Mouse (Mus musculus): ENCODE measurements at regions not wholly inside any gene's neighbourhood (a gene's known extent, or its start where the extent isn't known, plus 50 kb on each side); places are given as distances from the start of the nearest gene placed in this dataset.

DNA sequence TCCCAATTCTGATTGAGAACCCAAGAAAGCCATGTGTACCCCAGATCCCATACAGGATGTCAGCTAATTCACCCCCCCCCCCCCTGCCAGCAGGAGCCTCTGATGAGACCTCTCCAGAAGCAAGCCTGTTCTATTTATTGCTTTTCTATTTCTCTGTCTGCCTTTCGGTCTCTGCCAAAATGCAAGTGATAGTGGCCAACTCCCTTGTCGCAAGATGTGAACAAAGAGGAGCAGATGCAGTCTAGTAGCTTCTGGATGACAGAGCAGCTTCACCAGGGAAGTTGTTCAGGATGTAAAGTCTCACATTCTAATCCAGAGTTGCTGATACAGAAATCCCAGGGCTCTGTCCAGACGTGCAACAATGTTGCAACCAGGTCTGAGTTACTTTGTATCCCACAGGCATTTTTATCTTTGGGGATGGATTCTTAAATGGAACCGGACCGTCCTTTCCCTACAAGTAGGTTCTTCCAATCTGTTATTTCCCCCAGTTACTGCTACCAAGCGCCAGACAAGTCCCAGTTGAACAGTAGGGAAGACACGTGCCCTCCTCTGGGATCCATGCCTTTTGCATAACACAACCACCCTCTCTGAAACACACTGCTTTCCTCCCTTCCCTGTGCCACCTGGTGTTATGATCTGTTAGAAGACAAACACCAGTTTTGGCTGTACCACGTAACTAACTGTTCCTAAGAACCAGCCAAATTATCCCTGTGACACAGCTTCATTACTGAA is 78.9 kb upstream of the Dapk1 start:
- no peak for DNase-seq
- Histone ChIP-seq H3K4me1 (ENCODE audit: control insufficient read depth, insufficient read depth, low read length) (peaks cover 3% of the 10 kb centered on the region; the same call in 1 of the 2 replicates), H3K27ac (ENCODE audit: insufficient read depth, low read length) (no peak overlapping the region), H3K4me3 (replicated peaks; ENCODE audit: insufficient read depth, low read depth, low read length) (no peak overlapping the region), H3K27me3 (ENCODE audit: control insufficient read depth, insufficient read depth, low read length) (no peaks in the 10 kb centered on the region)
- 10% methylated on average over 8 of the region's 8 CpGs for WGBS
- TF ChIP-seq CTCF (IDR thresholded peaks at IDR 0.05; ENCODE audit: borderline replicate concordance, insufficient read depth, low read depth, low read length) (no peak), POLR2A (IDR thresholded peaks at IDR 0.05; ENCODE audit: borderline replicate concordance, insufficient read depth, low read length) (no peak)

DNA sequence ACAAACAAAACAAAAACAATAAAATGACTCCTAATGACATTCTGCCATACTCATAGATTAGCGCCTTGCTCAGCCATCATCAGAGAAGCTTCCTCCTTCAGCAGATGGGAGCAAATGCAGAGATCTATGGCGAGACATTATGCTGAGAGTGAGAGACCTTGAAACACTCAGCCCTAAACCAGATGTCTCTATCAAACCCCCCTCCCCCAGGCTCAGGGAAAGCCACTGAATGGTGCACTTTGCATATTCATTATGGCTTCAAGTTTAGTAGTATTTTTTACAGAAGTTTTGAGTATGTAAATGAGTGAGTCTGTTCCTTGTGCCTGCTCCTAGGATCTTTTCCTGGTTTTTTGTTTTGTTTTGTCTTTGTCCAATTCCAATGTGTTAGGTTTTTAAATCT is 73.9 kb upstream of the Dapk1 start:
- Histone ChIP-seq H3K4me1 (ENCODE audit: control insufficient read depth, insufficient read depth, low read length) (peaks cover 3% of the 10 kb centered on the region), H3K4me3 (replicated peaks; ENCODE audit: insufficient read depth, low read depth, low read length) (no peak overlapping the region), H3K27ac (ENCODE audit: insufficient read depth, low read length) (no peak overlapping the region), H3K27me3 (ENCODE audit: control insufficient read depth, insufficient read depth, low read length) (no peaks in the 10 kb centered on the region)
- no peak for TF ChIP-seq POLR2A (IDR thresholded peaks at IDR 0.05; ENCODE audit: borderline replicate concordance, insufficient read depth, low read length)
- DNase-seq = no peak
- 95% methylated on average over 2 of the region's 2 CpGs for WGBS

DNA sequence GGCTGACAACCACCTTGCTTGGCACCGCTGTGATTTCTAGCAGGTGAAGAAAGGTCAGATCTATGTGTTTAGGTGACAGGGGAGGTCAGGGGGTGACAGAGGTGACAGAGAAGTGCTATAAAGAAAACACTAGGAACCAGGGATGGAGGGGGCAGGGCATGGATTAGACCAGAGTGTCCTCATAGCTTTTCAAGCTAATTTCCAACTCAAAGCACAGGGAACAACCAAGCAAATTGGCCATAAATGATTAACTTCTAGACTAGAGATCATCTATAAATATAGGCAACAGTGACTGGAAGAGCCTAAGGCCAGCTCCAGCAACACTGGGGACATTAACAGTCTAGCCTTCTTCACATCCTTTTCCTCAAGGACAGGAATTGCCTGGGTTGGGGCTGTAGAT is 72.9 kb upstream of the Dapk1 start:
- TF ChIP-seq CTCF (IDR thresholded peaks at IDR 0.05; ENCODE audit: borderline replicate concordance, insufficient read depth, low read depth, low read length) = no peak
- TF ChIP-seq POLR2A (IDR thresholded peaks at IDR 0.05; ENCODE audit: borderline replicate concordance, insufficient read depth, low read length) = no peak
- Histone ChIP-seq H3K4me1 (ENCODE audit: control insufficient read depth, insufficient read depth, low read length) (no peaks in the 10 kb centered on the region; the same call in 1 of the 2 replicates), H3K27me3 (ENCODE audit: control insufficient read depth, insufficient read depth, low read length) (no peaks in the 10 kb centered on the region), H3K4me3 (replicated peaks; ENCODE audit: insufficient read depth, low read depth, low read length) (no peak overlapping the region), H3K27ac (ENCODE audit: insufficient read depth, low read length) (no peak overlapping the region)
- DNase-seq = no peak
- 100% methylated on average over 1 of the region's 1 CpGs for WGBS

DNA sequence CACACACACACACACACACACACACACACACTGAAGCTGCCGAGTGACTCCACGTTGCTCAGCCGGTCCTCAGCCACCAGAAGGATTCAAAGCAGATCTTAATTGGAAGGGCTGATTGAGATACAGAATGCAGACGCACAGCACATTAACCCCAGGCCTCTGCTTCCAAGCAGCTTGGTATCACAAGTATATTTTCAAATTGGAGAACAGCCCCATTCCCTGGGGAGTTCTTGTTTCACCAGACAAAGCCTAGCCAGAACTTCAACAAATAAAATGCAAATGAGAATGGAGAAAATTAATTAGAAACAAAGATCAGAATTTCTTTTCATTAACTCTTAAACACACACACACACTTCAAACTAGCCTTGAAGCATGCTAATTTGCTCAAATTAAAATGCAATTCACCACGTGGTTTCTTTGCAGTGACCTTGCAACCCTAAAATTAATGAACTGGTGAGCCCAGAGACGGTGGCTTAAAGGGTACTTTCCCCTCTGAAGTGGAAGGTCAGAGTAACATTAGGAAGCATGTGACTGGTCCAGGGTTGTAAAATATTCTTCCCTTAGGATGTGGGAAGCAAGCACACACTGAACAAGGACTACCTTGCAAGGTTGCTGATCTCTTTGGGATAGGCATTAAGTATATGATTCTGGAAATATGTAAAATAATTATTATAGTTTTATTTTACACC is 72.2 kb upstream of the Dapk1 start:
- Histone ChIP-seq H3K27ac (ENCODE audit: insufficient read depth, low read length) (no peak overlapping the region), H3K27me3 (ENCODE audit: control insufficient read depth, insufficient read depth, low read length) (no peaks in the 10 kb centered on the region), H3K4me3 (replicated peaks; ENCODE audit: insufficient read depth, low read depth, low read length) (no peak overlapping the region), H3K4me1 (ENCODE audit: control insufficient read depth, insufficient read depth, low read length) (no peaks in the 10 kb centered on the region; the same call in 1 of the 2 replicates)
- 25% methylated on average over 6 of the region's 6 CpGs for WGBS
- TF ChIP-seq CTCF (IDR thresholded peaks at IDR 0.05; ENCODE audit: borderline replicate concordance, insufficient read depth, low read depth, low read length) (no peak), POLR2A (IDR thresholded peaks at IDR 0.05; ENCODE audit: borderline replicate concordance, insufficient read depth, low read length) (no peak)
- no peak for DNase-seq

DNA sequence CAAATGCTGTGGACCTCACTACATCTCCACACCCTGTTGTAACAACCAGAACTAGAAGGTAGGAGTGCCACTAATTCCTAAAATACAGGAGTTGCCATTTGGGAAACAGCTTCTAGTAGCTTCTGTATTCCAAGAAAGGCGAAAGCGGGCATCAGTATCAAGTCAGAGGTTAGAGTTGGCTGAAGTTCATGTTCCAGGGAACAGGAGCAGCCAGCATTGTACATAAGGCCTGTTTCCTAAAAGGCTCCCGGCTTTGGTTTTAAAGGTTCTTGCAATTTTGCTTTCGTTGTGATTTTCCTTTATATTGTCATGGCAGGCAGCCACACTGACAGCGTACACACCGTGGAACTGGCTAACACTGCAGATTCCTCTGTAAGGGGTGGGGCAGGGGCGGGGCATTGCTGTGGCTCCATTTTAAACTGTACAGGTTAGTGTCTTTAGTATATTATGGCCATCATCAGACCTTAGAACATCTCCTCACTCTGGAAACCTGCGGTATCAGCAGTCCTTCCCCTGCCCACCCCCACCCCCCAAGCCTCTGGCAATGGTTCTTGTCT is 67.8 kb upstream of the Dapk1 start:
- Histone ChIP-seq H3K4me3 (replicated peaks; ENCODE audit: insufficient read depth, low read depth, low read length) (no peak overlapping the region), H3K27me3 (ENCODE audit: control insufficient read depth, insufficient read depth, low read length) (no peaks in the 10 kb centered on the region), H3K27ac (ENCODE audit: insufficient read depth, low read length) (no peak overlapping the region), H3K4me1 (ENCODE audit: control insufficient read depth, insufficient read depth, low read length) (no peaks in the 10 kb centered on the region; the same call in 1 of the 2 replicates)
- WGBS = 62% methylated on average over 8 of the region's 8 CpGs
- DNase-seq = no peak
- TF ChIP-seq POLR2A (IDR thresholded peaks at IDR 0.05; ENCODE audit: borderline replicate concordance, insufficient read depth, low read length) = no peak
- TF ChIP-seq CTCF (IDR thresholded peaks at IDR 0.05; ENCODE audit: borderline replicate concordance, insufficient read depth, low read depth, low read length) = no peak

DNA sequence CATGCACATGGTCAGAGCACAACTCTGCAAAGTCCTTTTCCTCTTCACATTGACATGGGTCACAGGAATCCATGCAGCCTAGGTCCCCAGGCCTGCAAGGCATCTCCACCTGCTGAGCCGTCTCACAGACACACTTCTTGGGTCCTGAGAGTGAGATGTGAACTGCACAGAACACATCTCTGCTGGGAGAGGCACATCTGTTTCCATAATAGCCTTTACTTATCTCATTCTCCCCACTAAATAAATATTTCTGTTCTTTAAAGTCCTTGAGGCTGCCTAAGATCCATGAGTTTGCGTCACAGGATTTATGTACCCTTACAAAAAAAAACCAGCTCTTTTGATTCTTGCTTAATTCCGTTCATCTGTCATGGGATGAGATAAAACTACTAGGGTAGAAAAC is 67.2 kb upstream of the Dapk1 start:
- Histone ChIP-seq H3K27ac (ENCODE audit: insufficient read depth, low read length) (no peak overlapping the region), H3K27me3 (ENCODE audit: control insufficient read depth, insufficient read depth, low read length) (no peaks in the 10 kb centered on the region), H3K4me3 (replicated peaks; ENCODE audit: insufficient read depth, low read depth, low read length) (no peak overlapping the region), H3K4me1 (ENCODE audit: control insufficient read depth, insufficient read depth, low read length) (no peaks in the 10 kb centered on the region)
- TF ChIP-seq POLR2A (IDR thresholded peaks at IDR 0.05; ENCODE audit: borderline replicate concordance, insufficient read depth, low read length) (no peak), CTCF (IDR thresholded peaks at IDR 0.05; ENCODE audit: borderline replicate concordance, insufficient read depth, low read depth, low read length) (no peak)
- WGBS = 79% methylated on average over 3 of the region's 3 CpGs
- DNase-seq = no peak

DNA sequence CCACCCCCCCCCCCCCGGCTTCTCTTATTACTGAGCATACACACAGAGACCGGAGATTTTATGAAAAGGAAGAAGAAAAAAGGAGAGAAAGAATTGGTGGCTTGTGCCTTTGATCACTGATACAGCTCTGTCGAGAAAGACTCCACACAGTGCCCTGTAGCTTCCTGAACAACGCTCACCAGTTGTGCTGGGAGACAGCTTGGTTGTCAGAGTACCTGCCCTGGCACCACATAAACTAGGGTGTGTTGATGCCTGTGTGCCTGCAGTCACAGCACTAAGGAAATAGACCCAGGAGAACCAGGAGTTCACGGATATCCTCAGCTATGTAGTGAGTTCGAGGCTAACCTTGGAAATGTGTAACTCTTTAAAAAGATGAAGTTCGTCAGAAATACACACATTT is 66.7 kb upstream of the Dapk1 start:
- Histone ChIP-seq H3K27ac (ENCODE audit: insufficient read depth, low read length) (no peak overlapping the region), H3K27me3 (ENCODE audit: control insufficient read depth, insufficient read depth, low read length) (no peaks in the 10 kb centered on the region), H3K4me3 (replicated peaks; ENCODE audit: insufficient read depth, low read depth, low read length) (no peak overlapping the region), H3K4me1 (ENCODE audit: control insufficient read depth, insufficient read depth, low read length) (no peaks in the 10 kb centered on the region)
- 68% methylated on average over 7 of the region's 7 CpGs for WGBS
- DNase-seq = no peak
- no peak for TF ChIP-seq POLR2A (IDR thresholded peaks at IDR 0.05; ENCODE audit: borderline replicate concordance, insufficient read depth, low read length)
- TF ChIP-seq CTCF (IDR thresholded peaks at IDR 0.05; ENCODE audit: borderline replicate concordance, insufficient read depth, low read depth, low read length) = no peak

DNA sequence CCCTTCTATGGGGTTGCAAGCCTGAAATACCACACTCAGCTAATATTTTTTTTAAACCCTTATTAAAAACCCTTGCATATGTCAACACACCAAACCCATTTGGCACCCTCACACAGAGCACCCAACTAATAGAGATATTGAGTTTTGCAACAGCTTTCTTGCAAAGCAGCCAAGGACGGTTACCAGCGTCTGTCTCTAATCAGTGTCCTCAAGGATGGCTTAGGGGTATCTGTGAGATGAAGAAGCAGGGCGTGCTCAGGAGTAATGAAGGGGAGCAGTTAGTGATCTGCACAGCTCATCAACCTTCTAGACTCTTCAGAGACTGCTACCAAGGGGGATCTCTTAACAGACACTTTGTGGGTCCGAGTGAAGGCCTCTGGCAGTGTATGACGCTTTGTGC is 65.0 kb upstream of the Dapk1 start:
- no peak for DNase-seq
- no peaks in the 10 kb centered on the region for H3K4me1 ChIP-seq (ENCODE audit: control insufficient read depth, insufficient read depth, low read length)
- H3K27ac ChIP-seq (ENCODE audit: insufficient read depth, low read length) = no peak overlapping the region
- TF ChIP-seq CTCF (IDR thresholded peaks at IDR 0.05; ENCODE audit: borderline replicate concordance, insufficient read depth, low read depth, low read length) (no peak), POLR2A (IDR thresholded peaks at IDR 0.05; ENCODE audit: borderline replicate concordance, insufficient read depth, low read length) (no peak)
- no peaks in the 10 kb centered on the region for H3K27me3 ChIP-seq (ENCODE audit: control insufficient read depth, insufficient read depth, low read length)
- no peak overlapping the region for H3K4me3 ChIP-seq (replicated peaks; ENCODE audit: insufficient read depth, low read depth, low read length)
- 88% methylated on average over 5 of the region's 5 CpGs for WGBS

Measured in cerebellum, adult 2 months (tissue).